Mouse (Mus musculus) E14TG2a.4 (cell line): ENCODE data around the gene Spata45.

ENCODE experiments used
- CTCF ChIP-seq: conservative IDR thresholded peaks from 2 replicates; pipeline ENCODE4 v1.5.1; 2014; ENCODE audit warnings: low read length
- POU5F1 ChIP-seq: IDR thresholded peaks from 2 replicates; pipeline ENCODE4 v1.6.1; 2014; ENCODE audit warnings: low read length, borderline replicate concordance

- TF ChIP-seq CTCF (no peak), POU5F1 (no peak)
Measured at GRCm38 (mm10) chr1:191087955-191088354, 51.5 kb downstream of the Spata45 start.
